Comparison of ENCODE assay signal across 17 mouse cellular contexts in genomic region chr10:94391049-94391448, GRCm38 (mm10).
DNase-seq lines count a peak whose midpoint lies in the region; ATAC-seq and TF ChIP-seq lines count a peak whose summit lies in the region.
"Had no signal": no experiment of that assay in that cellular context is flagged by ENCODE, and none has a peak within 500 bp of the region (broad histone marks: within the 10 kb centered on the region; RNA-seq: fewer than 3 reads in every experiment).

No protein-coding gene starts in this region.

- H3K4me2 ChIP-seq in kidney, embryonic 16.5 days (replicated peaks; ENCODE audit: low read depth, low read length) = no peak overlapping the region
- no peak overlapping the region for H3K4me2 ChIP-seq in lung, postnatal 0 days (replicated peaks; ENCODE audit: low read depth, low read length)
- H3K4me2 ChIP-seq: limb, embryonic 13.5 days; liver, embryonic 15.5 days had no signal

- no peak overlapping the region for H3K27ac ChIP-seq in kidney, embryonic 16.5 days (ENCODE audit: low read length)
- no peak overlapping the region for H3K27ac ChIP-seq in lung, postnatal 0 days (ENCODE audit: low read length)
- H3K27ac ChIP-seq: hindbrain, postnatal 0 days; layer of hippocampus, adult 2 months; left cerebral cortex, adult 2 months; limb, embryonic 13.5 days; liver, embryonic 15.5 days had no signal

- H3K9me3 ChIP-seq in kidney, embryonic 16.5 days (ENCODE audit: low read length) = peaks cover 1% of the 10 kb centered on the region
- H3K9me3 ChIP-seq in lung, postnatal 0 days (ENCODE audit: low read length) = no peaks in the 10 kb centered on the region
- H3K9me3 ChIP-seq: liver, embryonic 15.5 days had no signal

- CTCF ChIA-PET in Patski (lab: Charles Lee) = no interaction called here

- POLR2A ChIA-PET in Patski (lab: Charles Lee) = interaction anchor here (0.6 kb wide), 2 partner anchors 132 to 750 kb away, joined by 3 to 4 read pairs; no protein-coding TSS in a partner anchor

- no peaks in the 10 kb centered on the region for H3K36me3 ChIP-seq in kidney, embryonic 16.5 days (ENCODE audit: insufficient read depth, low read length)
- H3K36me3 ChIP-seq in lung, postnatal 0 days (ENCODE audit: insufficient read depth, low read length) = no peaks in the 10 kb centered on the region
- H3K36me3 ChIP-seq: limb, embryonic 13.5 days; liver, embryonic 15.5 days had no signal

- H3K4me3 ChIP-seq in kidney, embryonic 16.5 days (ENCODE audit: low read length) = no peak overlapping the region
- H3K4me3 ChIP-seq in lung, postnatal 0 days (ENCODE audit: low read depth, low read length) = no peak overlapping the region
- H3K4me3 ChIP-seq: layer of hippocampus, adult 2 months; left cerebral cortex, adult 2 months; limb, embryonic 13.5 days; liver, embryonic 15.5 days had no signal

- H3K27me3 ChIP-seq in Patski = no peaks in the 10 kb centered on the region
- H3K27me3 ChIP-seq in kidney, embryonic 16.5 days (ENCODE audit: insufficient read depth, low read length) = no peaks in the 10 kb centered on the region
- H3K27me3 ChIP-seq in lung, postnatal 0 days (replicated peaks; ENCODE audit: insufficient read depth, low read length) = no peaks in the 10 kb centered on the region
- H3K27me3 ChIP-seq: liver, embryonic 15.5 days had no signal

- no peak for TF ChIP-seq EP300 in lung, postnatal 0 days (IDR thresholded peaks at IDR 0.05)

- 58% methylated on average over 5 of the region's 5 CpGs for WGBS in kidney, embryonic 16.5 days
- whole genome bisulfite sequencing in lung, postnatal 0 days = 37% methylated on average over 5 of the region's 5 CpGs

- no peak overlapping the region for H3K9ac ChIP-seq in kidney, embryonic 16.5 days (replicated peaks; ENCODE audit: low read length)
- H3K9ac ChIP-seq in lung, postnatal 0 days (replicated peaks; ENCODE audit: low read depth) = no peak overlapping the region
- H3K9ac ChIP-seq: limb, embryonic 13.5 days; liver, embryonic 15.5 days had no signal

- ATAC-seq in Patski = peak; percentile 84
- ATAC-seq in kidney, embryonic 16.5 days (ENCODE audit: low FRiP score, low TSS enrichment) = peak; percentile 84
- ATAC-seq in lung, postnatal 0 days = peak; percentile 48
- ATAC-seq in erythroblast, adult 5-6 weeks (replicated peaks; ENCODE audit: low FRiP score, poor library complexity, severe bottlenecking) = no peak
- ATAC-seq: forebrain, embryonic 14.5 days; hindbrain, postnatal 0 days had no signal

- in situ Hi-C loops in Patski (cut with MboI; ENCODE audit: low pct_unique_long_range_greater_than_20kb) = no loop called here

- peak; percentile 16 to 50 for DNase-seq in adrenal gland, adult (ENCODE audit: inconsistent age in 2 of 2, low spot score in 1 of 2)
- no peak for DNase-seq in adrenal gland, adult 18-20 months (ENCODE audit: low spot score in 2 of 2)
- peak; percentile 74 for DNase-seq in Patski (ENCODE audit: low read depth, low spot score)
- peak; percentile 54 for DNase-seq in lung, postnatal 0 days (ENCODE audit: low spot score)
- DNase-seq in frontal cortex, postnatal 25 days (ENCODE audit: low spot score in 2 of 2) = no peak
- no peak for DNase-seq in gastrocnemius, adult 8-10 months (ENCODE audit: low spot score in 2 of 2)
- DNase-seq: cerebellum, adult 2 months; heart, postnatal 36 days; thymus, postnatal 25 days had no signal

- H3K4me1 ChIP-seq in kidney, embryonic 16.5 days (ENCODE audit: insufficient read depth, low read length) = no peaks in the 10 kb centered on the region
- H3K4me1 ChIP-seq in lung, postnatal 0 days (ENCODE audit: insufficient read depth, low read depth, low read length) = no peaks in the 10 kb centered on the region
- H3K4me1 ChIP-seq: liver, embryonic 15.5 days had no signal

- no peak for TF ChIP-seq CTCF in Patski (IDR thresholded peaks at IDR 0.05)
- no peak for TF ChIP-seq CTCF in lung, postnatal 0 days (IDR thresholded peaks at IDR 0.05)

Comparison
In these comparisons a context has a peak if more than half of its experiments do, and no peak if none do; other contexts are left out.
1. DNase-seq: peak in adrenal gland, adult (2 of 2), Patski (single experiment) and lung, postnatal 0 days (single experiment); none in adrenal gland, adult 18-20 months (0 of 2), frontal cortex, postnatal 25 days (0 of 2) and gastrocnemius, adult 8-10 months (0 of 2).